Mouse (Mus musculus): ENCODE data around the gene Gpr19.

- TF ChIP-seq CTCF (IDR thresholded peaks at IDR 0.05; ENCODE audit: control insufficient read depth, insufficient read depth, insufficient read length) (no peak), MAX (IDR thresholded peaks at IDR 0.05) (no peak)
Observed at GRCm38 (mm10) chr6:134946054-134946453, 47.7 kb upstream of the Gpr19 start.
